Mouse (Mus musculus): ENCODE measurements around the gene Ap4e1. TPM values are rescaled to one million over a fixed set of nuclear protein-coding genes. Genes with fewer than 3 reads are reported as not detected.

The Ap4e1 gene
- polyA plus RNA-seq, 1 experiment: 0.76 TPM

DNA sequence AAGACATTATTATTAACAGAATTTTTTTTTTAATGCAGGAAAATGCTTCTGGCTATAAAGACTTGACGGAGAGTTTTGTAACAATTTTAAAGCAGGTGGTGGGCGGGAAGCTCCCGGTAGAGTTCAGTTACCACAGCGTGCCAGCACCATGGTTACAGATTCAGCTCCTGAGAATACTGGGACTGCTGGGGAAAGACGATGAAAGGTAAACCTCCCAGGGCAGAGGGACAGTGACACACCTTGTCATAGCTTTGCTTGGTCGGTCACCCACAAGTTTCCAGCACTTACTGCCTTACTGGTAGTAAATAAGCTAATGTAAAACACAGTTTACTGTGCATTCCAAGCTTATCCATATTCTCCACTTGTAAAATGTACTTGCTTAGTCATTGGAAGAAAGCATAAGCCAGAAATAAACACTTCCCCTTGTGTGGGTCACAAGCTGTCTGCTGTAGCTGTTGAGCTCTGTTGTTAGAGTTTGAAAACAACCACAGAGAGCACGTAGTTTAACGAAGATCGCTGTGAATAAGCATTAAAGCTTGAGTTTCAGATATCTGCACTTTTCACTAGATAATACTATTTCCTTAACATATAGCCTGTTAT, 26.6 kb downstream of the Ap4e1 start:
- WGBS: 97% methylated on average over 9 of the region's 9 CpGs
- Histone ChIP-seq H3K27me3 (ENCODE audit: control insufficient read depth, insufficient read depth, low read length) (no peaks in the 10 kb centered on the region), H3K4me1 (ENCODE audit: control insufficient read depth, insufficient read depth, insufficient read length, low read length) (no peaks in the 10 kb centered on the region), H3K36me3 (ENCODE audit: control insufficient read depth, insufficient read depth, low read length) (peaks cover 35% of the 10 kb centered on the region), H3K27ac (ENCODE audit: insufficient read depth, low read depth, low read length) (no peak overlapping the region), H3K4me3 (ENCODE audit: low read depth, low read length) (no peak overlapping the region)
- no peak for TF ChIP-seq CTCF (IDR thresholded peaks at IDR 0.05; ENCODE audit: extremely low read depth, insufficient read length, insufficient replicate concordance, low read depth, low read length)
- TF ChIP-seq POLR2A (IDR thresholded peaks at IDR 0.05; ENCODE audit: low read depth, low read length): no peak

- H3K36me3 ChIP-seq (ENCODE audit: control insufficient read depth, insufficient read depth, low read length): peaks cover 30% of the 10 kb centered on the region
- WGBS: 89% methylated on average over 4 of the region's 4 CpGs
- no peak overlapping the region for H3K4me3 ChIP-seq (ENCODE audit: low read depth, low read length)
- H3K27ac ChIP-seq (ENCODE audit: insufficient read depth, low read depth, low read length): no peak overlapping the region
- H3K27me3 ChIP-seq (ENCODE audit: control insufficient read depth, insufficient read depth, low read length): no peaks in the 10 kb centered on the region
- H3K4me1 ChIP-seq (ENCODE audit: control insufficient read depth, insufficient read depth, insufficient read length, low read length): no peaks in the 10 kb centered on the region
- TF ChIP-seq CTCF (IDR thresholded peaks at IDR 0.05; ENCODE audit: extremely low read depth, insufficient read length, insufficient replicate concordance, low read depth, low read length) (no peak), POLR2A (IDR thresholded peaks at IDR 0.05; ENCODE audit: low read depth, low read length) (no peak)
Measured at GRCm38 (mm10) chr2:127037299-127037698, 28.8 kb downstream of the Ap4e1 start.

DNA sequence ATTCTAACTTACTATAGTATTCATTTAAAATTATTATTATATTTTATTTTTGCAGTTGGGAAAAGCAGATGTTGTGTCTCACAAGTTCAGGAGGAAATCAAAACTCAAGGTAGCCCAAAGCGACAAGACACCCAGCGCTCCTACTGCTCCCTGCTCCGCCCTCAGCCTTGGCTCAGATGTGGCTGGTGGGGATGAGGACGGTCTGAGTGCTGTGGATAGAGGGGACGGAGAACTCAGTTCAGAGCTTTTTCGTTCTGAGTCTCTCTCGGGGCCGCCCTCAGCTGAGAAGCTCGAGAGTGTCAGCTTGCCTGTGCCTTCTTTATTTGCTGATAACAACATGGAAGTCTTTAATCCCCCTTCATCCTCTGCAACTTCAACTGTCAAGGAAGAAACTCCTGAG, 53.0 kb downstream of the Ap4e1 start:
- no peak for TF ChIP-seq POLR2A (IDR thresholded peaks at IDR 0.05; ENCODE audit: low read depth, low read length)
- TF ChIP-seq CTCF (IDR thresholded peaks at IDR 0.05; ENCODE audit: extremely low read depth, insufficient read length, insufficient replicate concordance, low read depth, low read length): no peak
- no peaks in the 10 kb centered on the region for H3K27me3 ChIP-seq (ENCODE audit: control insufficient read depth, insufficient read depth, low read length)
- no peaks in the 10 kb centered on the region for H3K4me1 ChIP-seq (ENCODE audit: control insufficient read depth, insufficient read depth, insufficient read length, low read length)
- H3K36me3 ChIP-seq (ENCODE audit: control insufficient read depth, insufficient read depth, low read length): peaks cover 36% of the 10 kb centered on the region
- no peak overlapping the region for H3K27ac ChIP-seq (ENCODE audit: insufficient read depth, low read depth, low read length)
- WGBS: 95% methylated on average over 9 of the region's 9 CpGs
- no peak overlapping the region for H3K4me3 ChIP-seq (ENCODE audit: low read depth, low read length)

- TF ChIP-seq POLR2A (IDR thresholded peaks at IDR 0.05; ENCODE audit: low read depth, low read length) (no peak), CTCF (IDR thresholded peaks at IDR 0.05; ENCODE audit: extremely low read depth, insufficient read length, insufficient replicate concordance, low read depth, low read length) (no peak)
- WGBS: 87% methylated on average over 7 of the region's 7 CpGs
- no peaks in the 10 kb centered on the region for H3K27me3 ChIP-seq (ENCODE audit: control insufficient read depth, insufficient read depth, low read length)
- H3K4me3 ChIP-seq (ENCODE audit: low read depth, low read length): no peak overlapping the region
- no peaks in the 10 kb centered on the region; the same call in 1 of the 2 replicates for H3K4me1 ChIP-seq (ENCODE audit: control insufficient read depth, insufficient read depth, insufficient read length, low read length)
- H3K27ac ChIP-seq (ENCODE audit: insufficient read depth, low read depth, low read length): no peak overlapping the region
- H3K36me3 ChIP-seq (ENCODE audit: control insufficient read depth, insufficient read depth, low read length): peaks cover 7% of the 10 kb centered on the region
Measured at GRCm38 (mm10) chr2:127068806-127069205, 60.3 kb downstream of the Ap4e1 start.

DNA sequence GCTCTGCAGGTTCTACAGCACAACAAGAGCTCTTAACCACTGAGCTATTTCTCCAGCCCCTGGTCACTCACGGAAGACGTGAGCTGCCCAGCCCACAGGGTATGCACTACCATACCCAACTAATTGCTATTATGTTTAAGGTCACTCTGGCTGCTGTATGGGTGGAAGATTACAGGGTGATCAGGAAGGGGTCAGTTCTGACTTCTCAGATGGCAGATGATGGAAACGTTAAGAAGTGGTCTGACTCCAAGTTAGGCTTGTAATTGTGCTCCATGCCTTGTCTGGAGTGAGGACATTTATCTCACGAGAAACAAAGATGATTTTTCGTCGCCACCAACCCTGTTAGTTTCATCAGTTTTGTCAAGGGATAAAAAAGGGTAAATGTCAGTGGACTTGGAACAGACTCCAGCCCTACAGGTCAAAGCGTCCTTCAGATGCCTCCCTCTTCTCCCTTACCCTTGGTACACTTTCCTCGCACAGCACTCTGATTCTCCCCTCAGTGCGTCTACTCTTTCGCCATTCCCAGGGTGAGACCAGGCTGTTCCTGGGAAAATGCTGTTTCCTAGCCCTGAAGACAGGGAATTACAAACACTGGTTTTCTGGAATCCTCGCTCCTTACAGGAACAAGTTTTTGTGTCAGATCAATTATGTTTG, 61.4 kb downstream of the Ap4e1 start:
- Histone ChIP-seq H3K4me1 (ENCODE audit: control insufficient read depth, insufficient read depth, insufficient read length, low read length) (no peaks in the 10 kb centered on the region; the same call in 1 of the 2 replicates), H3K4me3 (ENCODE audit: low read depth, low read length) (peak overlapping the region; percentile 94), H3K27ac (ENCODE audit: insufficient read depth, low read depth, low read length) (no peak overlapping the region), H3K27me3 (ENCODE audit: control insufficient read depth, insufficient read depth, low read length) (no peaks in the 10 kb centered on the region), H3K36me3 (ENCODE audit: control insufficient read depth, insufficient read depth, low read length) (peaks cover 6% of the 10 kb centered on the region)
- TF ChIP-seq CTCF (IDR thresholded peaks at IDR 0.05; ENCODE audit: extremely low read depth, insufficient read length, insufficient replicate concordance, low read depth, low read length) (no peak), POLR2A (IDR thresholded peaks at IDR 0.05; ENCODE audit: low read depth, low read length) (no peak)
- 13% methylated on average over 11 of the region's 11 CpGs for WGBS

DNA sequence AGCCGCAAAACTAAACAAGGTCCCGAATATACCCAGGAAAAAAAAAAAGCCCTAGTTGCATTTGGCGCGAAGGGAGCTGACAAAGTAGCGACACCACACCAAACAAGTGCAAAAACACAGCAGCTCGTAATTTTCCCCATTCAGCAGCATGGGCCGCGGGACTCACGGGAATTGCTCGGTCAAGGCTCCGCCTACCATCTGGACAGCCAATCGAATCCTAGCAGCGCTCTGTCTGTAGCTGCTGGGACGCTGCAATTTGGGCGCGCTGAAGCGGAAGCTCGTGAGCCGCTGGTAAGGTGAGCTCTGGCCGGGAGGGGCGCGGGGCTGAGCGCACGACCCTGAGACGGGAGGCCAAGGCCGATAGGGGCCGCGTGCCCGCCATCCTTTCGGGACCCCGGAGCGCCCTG, 61.9 kb downstream of the Ap4e1 start, which contains the start of gene Blvra:
Gene Blvra (plus strand): TSS at position 231 of the 407 bp plus-strand sequence.
- under 1% methylated on average over 32 of the region's 32 CpGs for WGBS
- Histone ChIP-seq H3K4me3 (ENCODE audit: low read depth, low read length) (peak within 1 kb of the TSS; percentile 94), H3K27ac (ENCODE audit: insufficient read depth, low read depth, low read length) (no peak within 1 kb of the TSS), H3K27me3 (ENCODE audit: control insufficient read depth, insufficient read depth, low read length) (no peaks in the 10 kb centered on the region), H3K36me3 (ENCODE audit: control insufficient read depth, insufficient read depth, low read length) (peaks cover 6% of the 10 kb centered on the region), H3K4me1 (ENCODE audit: control insufficient read depth, insufficient read depth, insufficient read length, low read length) (no peaks in the 10 kb centered on the region; the same call in 1 of the 2 replicates)
- no peak for TF ChIP-seq CTCF (IDR thresholded peaks at IDR 0.05; ENCODE audit: extremely low read depth, insufficient read length, insufficient replicate concordance, low read depth, low read length)
- peak; percentile 72; the same call in 1 of the 2 replicates for TF ChIP-seq POLR2A (IDR thresholded peaks at IDR 0.05; ENCODE audit: low read depth, low read length)

DNA sequence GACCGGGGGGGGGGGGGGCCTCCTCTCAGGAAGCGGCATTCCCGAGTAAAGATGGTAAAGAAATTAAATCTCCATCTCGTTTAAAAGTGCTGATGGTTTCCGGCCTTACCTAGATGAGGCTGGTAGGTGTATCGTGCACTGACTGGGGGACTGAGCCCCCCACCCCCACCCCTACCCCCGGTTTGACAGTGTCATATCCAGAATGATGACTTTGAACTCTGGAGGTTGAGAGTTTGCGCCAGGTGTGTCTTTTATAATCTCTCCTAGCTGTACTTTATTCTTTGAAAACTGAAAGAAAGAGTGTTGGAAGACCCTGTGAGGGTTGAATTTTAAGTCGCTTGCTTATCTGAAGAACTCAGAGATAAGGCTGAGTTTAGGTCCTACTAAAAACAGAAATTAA, 62.4 kb downstream of the Ap4e1 start:
- Histone ChIP-seq H3K4me1 (ENCODE audit: control insufficient read depth, insufficient read depth, insufficient read length, low read length) (no peaks in the 10 kb centered on the region; the same call in 1 of the 2 replicates), H3K4me3 (ENCODE audit: low read depth, low read length) (peak overlapping the region; percentile 94), H3K27ac (ENCODE audit: insufficient read depth, low read depth, low read length) (no peak overlapping the region), H3K27me3 (ENCODE audit: control insufficient read depth, insufficient read depth, low read length) (no peaks in the 10 kb centered on the region), H3K36me3 (ENCODE audit: control insufficient read depth, insufficient read depth, low read length) (peaks cover 6% of the 10 kb centered on the region)
- TF ChIP-seq CTCF (IDR thresholded peaks at IDR 0.05; ENCODE audit: extremely low read depth, insufficient read length, insufficient replicate concordance, low read depth, low read length) (peak; percentile 10; the same call in 1 of the 2 replicates), POLR2A (IDR thresholded peaks at IDR 0.05; ENCODE audit: low read depth, low read length) (no peak)
- WGBS: 3% methylated on average over 9 of the region's 9 CpGs

Data from small intestine, adult 2 months (tissue).